Mouse (Mus musculus) MEL (cell line): ENCODE measurements around the gene R3hcc1l. TPM values are rescaled to one million over a fixed set of nuclear protein-coding genes. Genes with fewer than 3 reads are reported as not detected.

Experiments
- DNase-seq: peaks from one replicate; pipeline ENCODE4 v3.0.0; 2011; ENCODE audit warnings: low read depth, low spot score
- H3K27ac ChIP-seq: 2 replicates; pipeline ENCODE4 v1.5.1; 2012; ENCODE audit warnings: low read depth, mild to moderate bottlenecking, control low read depth, low read length, moderate library complexity; ENCODE audit not compliant: control insufficient read depth
- H3K27me3 ChIP-seq, 2 experiments: fragments of 150-350 bp in 1 of 2; sonication (generic) in 1 of 2; 2 replicates each; pipeline ENCODE4 v1.6.1; 2012; ENCODE audit warnings: low read length in 2 of 2, mild to moderate bottlenecking in 2 of 2, improper control_type of control experiment in 1 of 2, moderate library complexity in 1 of 2; ENCODE audit not compliant: insufficient read depth in 2 of 2, control insufficient read depth in 1 of 2
- H3K36me3 ChIP-seq, 2 experiments: 2 replicates each; pipeline ENCODE4 v1.6.1; 2012 to 2014; ENCODE audit warnings: low read length in 2 of 2, improper control_type of control experiment in 1 of 2, inconsistent platforms in 1 of 2, mild to moderate bottlenecking in 1 of 2; ENCODE audit not compliant: insufficient read depth in 2 of 2, control insufficient read depth in 1 of 2
- H3K4me1 ChIP-seq, 2 experiments: fragments of 150-350 bp in 1 of 2; sonication (generic) in 1 of 2; 2 replicates each; pipeline ENCODE4 v1.6.1; 2012; ENCODE audit warnings: low read length in 2 of 2, improper control_type of control experiment in 1 of 2, mild to moderate bottlenecking in 1 of 2; ENCODE audit not compliant: insufficient read depth in 2 of 2, control insufficient read depth in 1 of 2
- H3K4me3 ChIP-seq, 2 experiments: fragments of 150-350 bp in 1 of 2; sonication (generic) in 1 of 2; 2 replicates each; pipeline ENCODE4 v1.5.1; 2012; ENCODE audit warnings: low read depth in 2 of 2, low read length in 2 of 2, mild to moderate bottlenecking in 2 of 2, moderate library complexity in 2 of 2, control low read depth in 1 of 2, improper control_type of control experiment in 1 of 2; ENCODE audit not compliant: control insufficient read depth in 1 of 2, insufficient read depth in 1 of 2
- H3K79me2 ChIP-seq: 2 replicates; pipeline ENCODE4 v1.6.1; 2012; ENCODE audit warnings: mild to moderate bottlenecking, low read length, moderate library complexity; ENCODE audit not compliant: control insufficient read depth, poor library complexity, insufficient read depth
- H3K9ac ChIP-seq: 2 replicates; pipeline ENCODE4 v1.6.1; 2012; ENCODE audit warnings: low read depth, mild to moderate bottlenecking, control low read depth, low read length, moderate library complexity; ENCODE audit not compliant: control insufficient read depth, poor library complexity, severe bottlenecking
- H3K9me3 ChIP-seq: fragments of 150-350 bp; sonication (generic); replicated peaks from 2 replicates; pipeline ENCODE4 v1.6.1; 2012; ENCODE audit warnings: mild to moderate bottlenecking, low read length, improper control_type of control experiment, moderate library complexity; ENCODE audit not compliant: insufficient read depth
- BHLHE40 ChIP-seq: IDR thresholded peaks from 2 replicates; pipeline ENCODE4 v1.6.1; 2012; ENCODE audit warnings: low read depth, mild to moderate bottlenecking, inconsistent platforms, low read length, improper control_type of control experiment, borderline replicate concordance
- ELF1 ChIP-seq: IDR thresholded peaks from 2 replicates; pipeline ENCODE4 v1.6.1; 2014; ENCODE audit warnings: low read depth, mild to moderate bottlenecking, inconsistent platforms, low read length, improper control_type of control experiment, moderate library complexity
- ETS1 ChIP-seq: IDR thresholded peaks from 2 replicates; pipeline ENCODE4 v1.6.1; 2012; ENCODE audit warnings: low read depth, mild to moderate bottlenecking, inconsistent platforms, low read length, improper control_type of control experiment, moderate library complexity
- HCFC1 ChIP-seq: IDR thresholded peaks from 2 replicates; pipeline ENCODE4 v1.6.1; 2012; ENCODE audit warnings: low read depth, mild to moderate bottlenecking, inconsistent platforms, low read length, improper control_type of control experiment, moderate library complexity
- JUND ChIP-seq: IDR thresholded peaks from 2 replicates; pipeline ENCODE4 v1.6.1; 2011; ENCODE audit warnings: low read depth, mild to moderate bottlenecking, improper control_type of control experiment, low read length
- MAFK ChIP-seq: IDR thresholded peaks from 2 replicates; pipeline ENCODE4 v1.6.1; 2011; ENCODE audit warnings: low read depth, mild to moderate bottlenecking, low read length, improper control_type of control experiment, borderline replicate concordance
- MAX ChIP-seq: IDR thresholded peaks from 2 replicates; pipeline ENCODE4 v1.6.1; 2011; ENCODE audit warnings: low read length, improper control_type of control experiment
- MXI1 ChIP-seq: IDR thresholded peaks from 2 replicates; pipeline ENCODE4 v1.6.1; 2011; ENCODE audit warnings: mild to moderate bottlenecking, low read depth, low read length, improper control_type of control experiment
- MYB ChIP-seq: IDR thresholded peaks from 2 replicates; pipeline ENCODE4 v1.6.1; 2011; ENCODE audit warnings: mild to moderate bottlenecking, low read depth, low read length, improper control_type of control experiment
- NELFE ChIP-seq: IDR thresholded peaks from 2 replicates; pipeline ENCODE4 v1.6.1; 2011; ENCODE audit warnings: low read depth, low read length, improper control_type of control experiment
- NRF1 ChIP-seq: IDR thresholded peaks from 2 replicates; pipeline ENCODE4 v1.6.1; 2014; ENCODE audit warnings: low read depth, mild to moderate bottlenecking, inconsistent platforms, low read length, improper control_type of control experiment, moderate library complexity; ENCODE audit not compliant: poor library complexity, insufficient read depth, severe bottlenecking
- POLR2A ChIP-seq, 2 experiments: IDR thresholded peaks; 2 replicates each; pipeline ENCODE4 v1.6.1; 2011 to 2012; ENCODE audit warnings: low read length in 2 of 2, mild to moderate bottlenecking in 2 of 2, control low read depth in 1 of 2, improper control_type of control experiment in 1 of 2, low read depth in 1 of 2, moderate library complexity in 1 of 2; ENCODE audit not compliant: control insufficient read depth in 1 of 2, insufficient read depth in 1 of 2, poor library complexity in 1 of 2
- POLR2AphosphoS2 ChIP-seq: IDR thresholded peaks from 2 replicates; pipeline ENCODE4 v1.6.1; 2011; ENCODE audit warnings: low read length, improper control_type of control experiment
- RCOR1 ChIP-seq: IDR thresholded peaks from 2 replicates; pipeline ENCODE4 v1.6.1; 2012; ENCODE audit warnings: low read depth, mild to moderate bottlenecking, inconsistent platforms, low read length, improper control_type of control experiment
- SIN3A ChIP-seq: IDR thresholded peaks from 2 replicates; pipeline ENCODE4 v1.6.1; 2012; ENCODE audit warnings: low read length, improper control_type of control experiment, inconsistent platforms
- SMC3 ChIP-seq: IDR thresholded peaks from 2 replicates; pipeline ENCODE4 v1.6.1; 2011; ENCODE audit warnings: low read depth, low read length, improper control_type of control experiment
- TAL1 ChIP-seq: IDR thresholded peaks from 2 replicates; pipeline ENCODE4 v1.6.1; 2012; ENCODE audit warnings: mild to moderate bottlenecking, inconsistent platforms, low read length, moderate library complexity, mixed read lengths
- TBP ChIP-seq: IDR thresholded peaks from 2 replicates; pipeline ENCODE4 v1.8.0; 2011; ENCODE audit warnings: low read depth, low read length, improper control_type of control experiment
- TCF12 ChIP-seq: IDR thresholded peaks from 2 replicates; pipeline ENCODE4 v1.6.1; 2014; ENCODE audit warnings: low read depth, mild to moderate bottlenecking, inconsistent platforms, low read length, improper control_type of control experiment, moderate library complexity
- UBTF ChIP-seq: IDR thresholded peaks from 2 replicates; pipeline ENCODE4 v1.6.1; 2012; ENCODE audit warnings: low read depth, mild to moderate bottlenecking, inconsistent platforms, low read length, improper control_type of control experiment, moderate library complexity, borderline replicate concordance; ENCODE audit not compliant: insufficient read depth
- USF2 ChIP-seq, 2 experiments: IDR thresholded peaks; 2 replicates each; pipeline ENCODE4 v1.6.1; 2011 to 2012; ENCODE audit warnings: improper control_type of control experiment in 2 of 2, low read length in 2 of 2, borderline replicate concordance in 1 of 2, inconsistent platforms in 1 of 2, low read depth in 1 of 2, mild to moderate bottlenecking in 1 of 2; ENCODE audit not compliant: insufficient read depth in 1 of 2
- ZC3H11A ChIP-seq: IDR thresholded peaks from 2 replicates; pipeline ENCODE4 v1.6.1; 2012; ENCODE audit warnings: low read depth, mild to moderate bottlenecking, inconsistent platforms, low read length, improper control_type of control experiment
- ZKSCAN1 ChIP-seq: IDR thresholded peaks from 2 replicates; pipeline ENCODE4 v1.6.1; 2012; ENCODE audit warnings: low read depth, mild to moderate bottlenecking, inconsistent platforms, low read length, improper control_type of control experiment, moderate library complexity
- ZNF384 ChIP-seq: IDR thresholded peaks from 2 replicates; pipeline ENCODE4 v1.6.1; 2012; ENCODE audit warnings: low read depth, mild to moderate bottlenecking, inconsistent platforms, low read length, improper control_type of control experiment
- polyA plus RNA-seq, 2 experiments: library from polyadenylated mRNA; stranded (reverse) in 1 of 2; unstranded in 1 of 2; fragments of >175 nt in 1 of 2; fragments of >200 nt in 1 of 2; gene quantifications; 2 replicates each; pipeline versions ENCODE4 v1.2.1 to v1.2.4; 2012; ENCODE audit warnings: low replicate concordance in 2 of 2, low read depth in 1 of 2; ENCODE audit not compliant: insufficient read length in 2 of 2, insufficient read depth in 1 of 2, missing spikeins in 1 of 2
- total RNA-seq: library from RNA; depleted of rRNA; stranded (reverse); fragments of 300-350 nt; gene quantifications from 2 replicates; pipeline ENCODE4 v1.2.3, GENCODE M21; 2012

The R3hcc1l gene
- total and polyA plus RNA-seq, 3 experiments = 14.8 to 119 (median 21.5) TPM

- Histone ChIP-seq H3K79me2 (no peaks in the 10 kb centered on the region), H3K9ac (no peak overlapping the region), H3K36me3 (peaks cover 0 to 12% of the 10 kb centered on the region in 2 experiments; a peak in 2 of 4 replicates), H3K27ac (no peak overlapping the region), H3K4me3 (no peak overlapping the region), H3K27me3 (no peaks in the 10 kb centered on the region), H3K9me3 (no peaks in the 10 kb centered on the region), H3K4me1 (no peaks in the 10 kb centered on the region)
- no peak for DNase-seq
- no peak for TF ChIP-seq MYB
- no peak for TF ChIP-seq BHLHE40
- no peak for TF ChIP-seq ZKSCAN1
- TF ChIP-seq TAL1 = no peak
- TF ChIP-seq NELFE = no peak
- no peak for TF ChIP-seq SMC3
- TF ChIP-seq MAX = no peak
- TF ChIP-seq SIN3A = no peak
- TF ChIP-seq MAFK = no peak
- no peak for TF ChIP-seq TBP
- no peak for TF ChIP-seq UBTF
- no peak for TF ChIP-seq JUND
- no peak for TF ChIP-seq MXI1
- no peak for TF ChIP-seq ETS1
- no peak for TF ChIP-seq ZC3H11A
- no peak for TF ChIP-seq ELF1
- no peak for TF ChIP-seq POLR2AphosphoS2
- TF ChIP-seq POLR2A (IDR thresholded peaks at IDR 0.05; ENCODE audit: control insufficient read depth in 1 of 2, insufficient read depth in 1 of 2, low read depth in 1 of 2, low read length in 2 of 2, poor library complexity in 1 of 2) = no peak
Observed at GRCm38 (mm10) chr19:42593456-42593855, 74.9 kb downstream of the R3hcc1l start.

- no peak for TF ChIP-seq BHLHE40
- no peak for TF ChIP-seq TAL1
- no peak for TF ChIP-seq NELFE
- TF ChIP-seq JUND = no peak
- TF ChIP-seq ZC3H11A = no peak
- no peak for TF ChIP-seq ZNF384
- TF ChIP-seq ETS1 = no peak
- TF ChIP-seq HCFC1 = no peak
- TF ChIP-seq MAX = no peak
- no peak for TF ChIP-seq SMC3
- no peak for TF ChIP-seq TCF12
- TF ChIP-seq NRF1 = no peak
- no peak for TF ChIP-seq MXI1
- TF ChIP-seq RCOR1 = no peak
- no peak for TF ChIP-seq USF2 (IDR thresholded peaks at IDR 0.05; ENCODE audit: borderline replicate concordance in 1 of 2, insufficient read depth in 1 of 2, low read depth in 1 of 2, low read length in 2 of 2)
- Histone ChIP-seq H3K9ac (no peak overlapping the region), H3K27me3 (no peaks in the 10 kb centered on the region), H3K36me3 (peaks cover 0 to 6% of the 10 kb centered on the region in 2 experiments; a peak in 2 of 4 replicates), H3K4me3 (no peak overlapping the region), H3K27ac (no peak overlapping the region), H3K79me2 (no peaks in the 10 kb centered on the region), H3K4me1 (no peaks in the 10 kb centered on the region), H3K9me3 (no peaks in the 10 kb centered on the region)
- no peak for DNase-seq
Observed at GRCm38 (mm10) chr19:42595066-42595465, 76.5 kb downstream of the R3hcc1l start.
